Mouse (Mus musculus): ENCODE results near the gene Dnah2.
A peak's percentile ranks its signal among the peaks of the same experiment; 100 is the strongest.

The Dnah2 gene

GRCm38 (mm10) chr11:69417449-69418384 is 131.2 kb downstream of the Dnah2 start:
- peak; percentile 90 for DNase-seq (ENCODE audit: low spot score)

- DNase-seq (ENCODE audit: low spot score): no peak
Measured at GRCm38 (mm10) chr11:69416921-69417448, 131.9 kb downstream of the Dnah2 start.

- DNase-seq (ENCODE audit: low spot score): no peak
Measured at GRCm38 (mm10) chr11:69416509-69416908, 132.4 kb downstream of the Dnah2 start.

- no peak for DNase-seq (ENCODE audit: low spot score)
Measured at GRCm38 (mm10) chr11:69415668-69416451, 133.1 kb downstream of the Dnah2 start.

- DNase-seq (ENCODE audit: low spot score): peak; percentile 30
Measured at GRCm38 (mm10) chr11:69415327-69415667, 133.6 kb downstream of the Dnah2 start.

- DNase-seq (ENCODE audit: low spot score): no peak
Measured at GRCm38 (mm10) chr11:69414421-69415326, 134.2 kb downstream of the Dnah2 start.

GRCm38 (mm10) chr11:69413221-69414181 is 135.4 kb downstream of the Dnah2 start, which contains the start of gene Kdm6b:
Gene Kdm6b (minus strand): TSS chr11:69413675.
- no peak for DNase-seq (ENCODE audit: low spot score)

- DNase-seq (ENCODE audit: low spot score): no peak
Measured at GRCm38 (mm10) chr11:69412548-69412947, 136.4 kb downstream of the Dnah2 start.

- peak; percentile 33 for DNase-seq (ENCODE audit: low spot score)
Measured at GRCm38 (mm10) chr11:69411538-69412203, 137.2 kb downstream of the Dnah2 start.

GRCm38 (mm10) chr11:69411073-69411535 is 137.8 kb downstream of the Dnah2 start:
- peak; percentile 90 for DNase-seq (ENCODE audit: low spot score)

GRCm38 (mm10) chr11:69410310-69411072 is 138.4 kb downstream of the Dnah2 start:
- DNase-seq (ENCODE audit: low spot score): peak; percentile 31

GRCm38 (mm10) chr11:69410045-69410309 is 138.9 kb downstream of the Dnah2 start:
- no peak for DNase-seq (ENCODE audit: low spot score)

GRCm38 (mm10) chr11:69409378-69410044 is 139.4 kb downstream of the Dnah2 start:
- DNase-seq (ENCODE audit: low spot score): peak; percentile 43

GRCm38 (mm10) chr11:69408541-69409377 is 140.2 kb downstream of the Dnah2 start:
- DNase-seq (ENCODE audit: low spot score): peak; percentile 24

- DNase-seq (ENCODE audit: low spot score): no peak
Measured at GRCm38 (mm10) chr11:69407724-69408004, 141.2 kb downstream of the Dnah2 start.

- DNase-seq (ENCODE audit: low spot score): no peak
Measured at GRCm38 (mm10) chr11:69406867-69407723, 141.8 kb downstream of the Dnah2 start.

- DNase-seq (ENCODE audit: low spot score): no peak
Measured at GRCm38 (mm10) chr11:69406282-69406681, 142.6 kb downstream of the Dnah2 start.

Measured in urinary bladder, postnatal 10 days (tissue).